Mouse (Mus musculus): ENCODE data around the gene Gm10721.
A peak's percentile ranks its signal among the peaks of the same experiment; 100 is the strongest.
"Not testable (repeated sequence)": the region's sequence is repeated elsewhere in the genome, so short reads cannot be mapped to it uniquely, and the experiment has no call there.

Gm10721 gene

DNA sequence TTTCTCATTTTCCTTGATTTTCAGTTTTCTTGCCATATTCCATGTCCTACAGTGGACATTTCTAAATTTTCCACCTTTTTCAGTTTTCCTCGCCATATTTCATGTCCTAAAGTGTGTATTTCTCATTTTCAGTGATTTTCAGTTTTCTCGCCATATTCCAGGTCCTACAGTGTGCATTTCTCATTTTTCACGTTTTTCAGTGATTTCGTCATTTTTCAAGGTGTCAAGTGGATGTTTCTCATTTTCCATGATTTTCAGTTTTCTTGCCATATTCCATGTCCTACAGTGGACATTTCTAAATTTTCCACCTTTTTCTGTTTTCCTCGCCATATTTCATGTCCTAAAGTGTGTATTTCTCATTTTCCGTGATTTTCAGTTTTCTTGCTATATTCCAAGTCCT is 12.7 kb downstream of the Gm10721 start:
- DNase-seq (ENCODE audit: low read depth): not testable (repeated sequence)

GRCm38 (mm10) chr9:3026136-3026535 is 13.2 kb downstream of the Gm10721 start:
- not testable (repeated sequence) for DNase-seq (ENCODE audit: low read depth)

- not testable (repeated sequence) for DNase-seq (ENCODE audit: low read depth)
Observed at GRCm38 (mm10) chr9:3026741-3027140, 13.8 kb downstream of the Gm10721 start.

DNA sequence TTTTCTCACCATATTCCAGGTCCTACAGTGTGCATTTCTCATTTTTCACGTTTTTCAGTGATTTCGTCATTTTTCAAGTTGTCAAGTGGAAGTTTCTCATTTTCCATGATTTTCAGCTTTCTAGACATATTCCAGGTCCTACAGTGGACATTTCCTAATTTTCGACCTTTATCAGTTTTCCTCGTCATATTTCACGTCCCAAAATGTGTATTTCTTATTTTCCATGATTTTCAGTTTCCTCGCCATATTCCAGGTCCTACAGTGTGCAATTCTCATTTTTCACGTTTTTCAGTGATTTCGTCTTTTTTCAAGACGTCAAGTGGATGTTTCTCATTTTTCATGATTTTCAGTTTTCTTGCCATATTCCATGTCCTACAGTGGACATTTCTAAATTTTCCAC is 14.3 kb downstream of the Gm10721 start:
- DNase-seq (ENCODE audit: low read depth): peak; percentile 70

DNA sequence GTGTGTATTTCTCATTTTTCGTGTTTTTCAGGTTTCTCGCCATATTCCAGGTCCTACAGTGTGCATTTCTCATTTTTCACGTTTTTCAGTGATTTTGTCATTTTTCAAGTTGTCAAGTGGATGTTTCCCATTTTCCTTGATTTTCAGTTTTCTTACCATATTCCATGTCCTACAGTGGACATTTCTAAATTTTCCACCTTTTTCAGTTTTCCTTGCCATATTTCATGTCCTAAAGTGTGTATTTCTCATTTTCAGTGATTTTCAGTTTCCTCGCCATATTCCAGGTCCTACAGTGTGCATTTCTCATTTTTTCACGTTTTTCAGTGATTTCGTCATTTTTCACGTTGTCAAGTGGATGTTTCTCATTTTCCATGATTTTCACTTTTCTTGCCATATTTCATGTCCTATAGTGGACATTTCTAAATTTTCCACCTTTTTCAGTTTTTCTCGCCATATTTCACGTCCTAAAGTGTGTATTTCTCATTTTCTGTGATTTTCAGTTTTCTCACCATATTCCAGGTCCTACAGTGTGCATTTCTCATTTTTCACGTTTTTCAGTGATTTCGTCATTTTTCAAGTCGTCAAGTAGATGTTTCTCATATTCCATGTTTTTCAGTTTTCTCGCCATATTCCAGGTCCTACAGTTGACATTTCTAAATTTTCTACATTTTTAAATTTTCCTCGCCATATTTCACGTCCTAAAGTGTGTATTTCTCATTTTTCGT is 16.5 kb downstream of the Gm10721 start:
- DNase-seq (ENCODE audit: low read depth): not testable (repeated sequence)

- peak; percentile 94 for DNase-seq (ENCODE audit: low read depth)
Observed at GRCm38 (mm10) chr9:3030677-3031318, 17.9 kb downstream of the Gm10721 start.

DNA sequence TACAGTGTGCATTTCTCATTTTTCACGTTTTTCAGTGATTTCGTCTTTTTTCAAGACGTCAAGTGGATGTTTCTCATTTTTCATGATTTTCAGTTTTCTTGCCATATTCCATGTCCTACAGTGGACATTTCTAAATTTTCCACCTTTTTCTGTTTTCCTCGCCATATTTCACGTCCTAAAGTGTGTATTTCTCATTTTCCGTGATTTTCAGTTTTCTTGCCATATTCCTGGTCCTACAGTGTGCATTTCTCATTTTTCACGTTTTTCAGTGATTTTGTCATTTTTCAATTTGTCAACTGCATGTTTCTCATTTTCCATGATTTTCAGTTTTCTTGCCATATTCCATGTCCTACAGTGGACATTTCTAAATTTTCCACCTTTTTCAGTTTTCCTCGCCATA is 21.4 kb downstream of the Gm10721 start, which contains the start of gene Gm17535:
Gene Gm17535, plus strand, starts transcription at position 301 of the 400 bp plus-strand sequence.
- DNase-seq (ENCODE audit: low read depth): not testable (repeated sequence)

DNA sequence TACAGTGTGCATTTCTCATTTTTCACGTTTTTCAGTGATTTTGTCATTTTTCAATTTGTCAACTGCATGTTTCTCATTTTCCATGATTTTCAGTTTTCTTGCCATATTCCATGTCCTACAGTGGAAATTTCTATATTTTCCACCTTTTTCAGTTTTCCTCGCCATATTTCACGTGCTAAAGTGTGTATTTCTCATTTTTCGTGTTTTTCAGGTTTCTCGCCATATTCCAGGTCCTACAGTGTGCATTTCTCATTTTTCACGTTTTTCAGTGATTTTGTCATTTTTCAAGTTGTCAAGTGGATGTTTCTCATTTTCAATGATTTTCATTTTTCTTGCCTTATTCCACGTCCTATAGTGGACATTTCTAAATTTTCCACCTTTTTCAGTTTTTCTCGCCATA is 23.6 kb downstream of the Gm10721 start, which contains the start of gene Gm10715:
Gene Gm10715, plus strand, starts transcription at position 301 of the 400 bp plus-strand sequence.
- DNase-seq (ENCODE audit: low read depth): not testable (repeated sequence)

DNA sequence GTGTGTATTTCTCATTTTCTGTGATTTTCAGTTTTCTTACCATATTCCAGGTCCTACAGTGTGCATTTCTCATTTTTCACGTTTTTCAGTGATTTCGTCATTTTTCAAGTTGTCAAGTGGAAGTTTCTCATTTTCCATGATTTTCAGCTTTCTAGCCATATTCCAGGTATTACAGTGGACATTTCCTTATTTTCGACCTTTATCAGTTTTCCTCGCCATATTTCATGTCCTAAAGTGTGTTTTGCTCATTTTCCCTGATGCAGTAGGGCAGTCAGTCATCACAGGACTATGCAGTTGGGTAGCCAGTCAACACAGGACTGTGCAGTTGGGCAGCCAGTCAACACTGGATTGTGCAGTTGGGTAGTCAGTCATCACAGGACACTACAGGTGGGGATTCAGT is 25.2 kb downstream of the Gm10721 start:
- DNase-seq (ENCODE audit: low read depth): peak; percentile 40

All from induced T-regulatory cell, adult 2 months (primary cell).